Mouse (Mus musculus) forebrain, postnatal 0 days (tissue): ENCODE data around the gene Klhl40. TPM values are rescaled to one million over a fixed set of nuclear protein-coding genes. Genes with fewer than 3 reads are reported as not detected.

ENCODE experiments used
- ATAC-seq: fragments of 200-750 bp; cut with Nextera tagmentation; 2 replicates; pipeline ENCODE4 v1.8.0; 2017; ENCODE audit warnings: mild to moderate bottlenecking, moderate library complexity
- DNase-seq: peaks from one replicate; pipeline ENCODE4 v3.0.0-alpha.2; 2015
- H3K27ac ChIP-seq: fragments of 300-500 bp; sonication (generic); 2 replicates; pipeline ENCODE4 v1.5.1; 2014; ENCODE audit warnings: low read depth, mild to moderate bottlenecking, antibody characterized with exemption, low read length, moderate library complexity, mixed read lengths
- H3K27me3 ChIP-seq: fragments of 300-500 bp; sonication (generic); 2 replicates; pipeline ENCODE4 v1.6.1; 2014; ENCODE audit warnings: mild to moderate bottlenecking, low read length, mixed read lengths; ENCODE audit not compliant: insufficient read depth
- H3K36me3 ChIP-seq: fragments of 300-500 bp; sonication (generic); 2 replicates; pipeline ENCODE4 v1.6.1; 2014; ENCODE audit warnings: mild to moderate bottlenecking, moderate library complexity; ENCODE audit not compliant: insufficient read depth
- H3K4me1 ChIP-seq: fragments of 300-500 bp; sonication (generic); 2 replicates; pipeline ENCODE4 v1.6.1; 2014; ENCODE audit warnings: antibody characterized with exemption; ENCODE audit not compliant: insufficient read depth
- H3K4me2 ChIP-seq: fragments of 300-500 bp; sonication (generic); 2 replicates; pipeline ENCODE4 v1.6.1; 2014; ENCODE audit warnings: low read depth, mild to moderate bottlenecking, moderate library complexity
- H3K4me3 ChIP-seq: fragments of 300-500 bp; sonication (generic); 2 replicates; pipeline ENCODE4 v1.5.1; 2014; ENCODE audit warnings: low read depth, low read length, mixed read lengths
- H3K9ac ChIP-seq: fragments of 300-500 bp; sonication (generic); 2 replicates; pipeline ENCODE4 v1.6.1; 2014; ENCODE audit warnings: mild to moderate bottlenecking
- H3K9me3 ChIP-seq: fragments of 300-500 bp; sonication (generic); 2 replicates; pipeline ENCODE4 v1.6.1; 2016; ENCODE audit warnings: low read length
- CTCF ChIP-seq: sonication (generic); IDR thresholded peaks from 2 replicates; pipeline ENCODE4 v1.5.1; 2016; ENCODE audit warnings: antibody characterized with exemption, control low read depth, low read depth
- WGBS: fragments of 180-500 bp; shearing (Covaris S2); extraction: QIAGEN DNeasy Blood & Tissue Kit; methylation state at CpG from one replicate; pipeline ENCODE4 v1.1.7; 2014; 5-methylcytosine and 5-hydroxymethylcytosine counted together
- polyA plus RNA-seq: library from polyadenylated mRNA; unstranded; fragments of >200 nt; fragmentation: Nextera tagmentation; extraction: Ambion mirVana; gene quantifications from 2 replicates; pipeline ENCODE4 v1.2.1, GENCODE M21; 2015
- total RNA-seq: library from RNA; depleted of rRNA; stranded (reverse); fragments of >200 nt; gene quantifications from 2 replicates; pipeline ENCODE4 v1.2.3, GENCODE M21; 2014

Klhl40 gene
- total and polyA plus RNA-seq, 2 experiments from 2014 or later = 2.0 to 2.8 TPM

- H3K36me3 ChIP-seq = no peaks in the 10 kb centered on the region
- TF ChIP-seq CTCF = no peak
- WGBS = 26% methylated on average over 12 of the region's 12 CpGs
- H3K4me1 ChIP-seq = no peaks in the 10 kb centered on the region
- ATAC-seq (peak; percentile 12; the same call in 1 of the 2 replicates), DNase-seq (no peak)
- H3K9me3 ChIP-seq = no peaks in the 10 kb centered on the region
- no peak overlapping the region for H3K4me2 ChIP-seq
- no peak overlapping the region for H3K4me3 ChIP-seq
- H3K27ac ChIP-seq = no peak overlapping the region
- no peaks in the 10 kb centered on the region for H3K27me3 ChIP-seq
- H3K9ac ChIP-seq = no peak overlapping the region
Measured at GRCm38 (mm10) chr9:121797722-121798121, 20.3 kb downstream of the Klhl40 start.

- no peak for ATAC-seq
- H3K9me3 ChIP-seq = no peaks in the 10 kb centered on the region
- no peak overlapping the region for H3K27ac ChIP-seq
- no peak for TF ChIP-seq CTCF
- no peak overlapping the region for H3K4me3 ChIP-seq
- no peak overlapping the region for H3K4me2 ChIP-seq
- H3K4me1 ChIP-seq = no peaks in the 10 kb centered on the region
- WGBS = 52% methylated on average over 6 of the region's 6 CpGs
- no peak overlapping the region for H3K9ac ChIP-seq
- no peak for DNase-seq
- H3K27me3 ChIP-seq = no peaks in the 10 kb centered on the region
- H3K36me3 ChIP-seq = no peaks in the 10 kb centered on the region
Measured at GRCm38 (mm10) chr9:121798887-121799520, 21.6 kb downstream of the Klhl40 start.

- 82% methylated on average over 7 of the region's 7 CpGs for WGBS
Measured at GRCm38 (mm10) chr9:121802747-121803146, 25.3 kb downstream of the Klhl40 start.

GRCm38 (mm10) chr9:121807546-121807945 is 30.1 kb downstream of the Klhl40 start:
- no peak for DNase-seq
- TF ChIP-seq CTCF = no peak
- WGBS = 67% methylated on average over 1 of the region's 1 CpGs

More at GRCm38 (mm10) chr9:121802747-121803146, 25.3 kb downstream of the Klhl40 start:
- TF ChIP-seq CTCF = no peak
- no peak for ATAC-seq
- H3K27me3 ChIP-seq = no peaks in the 10 kb centered on the region
- no peak overlapping the region for H3K4me2 ChIP-seq
- no peak overlapping the region for H3K4me3 ChIP-seq
- H3K27ac ChIP-seq = no peak overlapping the region
- H3K36me3 ChIP-seq = no peaks in the 10 kb centered on the region
- DNase-seq = no peak
- no peaks in the 10 kb centered on the region for H3K9me3 ChIP-seq
- no peaks in the 10 kb centered on the region for H3K4me1 ChIP-seq
- H3K9ac ChIP-seq = no peak overlapping the region

GRCm38 (mm10) chr9:121807947-121808346 is 30.5 kb downstream of the Klhl40 start:
- Histone ChIP-seq H3K9me3 (no peaks in the 10 kb centered on the region), H3K4me1 (peaks cover 8% of the 10 kb centered on the region; the same call in 1 of the 2 replicates), H3K4me3 (no peak overlapping the region), H3K27ac (no peak overlapping the region), H3K27me3 (no peaks in the 10 kb centered on the region), H3K36me3 (no peaks in the 10 kb centered on the region), H3K9ac (no peak overlapping the region), H3K4me2 (no peak overlapping the region)
- 40% methylated on average over 7 of the region's 7 CpGs for WGBS
- DNase-seq = no peak
- no peak for ATAC-seq
- no peak for TF ChIP-seq CTCF

More at GRCm38 (mm10) chr9:121807546-121807945, 30.1 kb downstream of the Klhl40 start:
- H3K27me3 ChIP-seq = no peaks in the 10 kb centered on the region
- no peak overlapping the region for H3K9ac ChIP-seq
- no peak for ATAC-seq
- peaks cover 8% of the 10 kb centered on the region; the same call in 1 of the 2 replicates for H3K4me1 ChIP-seq
- H3K4me2 ChIP-seq = no peak overlapping the region
- no peaks in the 10 kb centered on the region for H3K9me3 ChIP-seq
- H3K4me3 ChIP-seq = no peak overlapping the region
- H3K36me3 ChIP-seq = no peaks in the 10 kb centered on the region
- H3K27ac ChIP-seq = no peak overlapping the region

GRCm38 (mm10) chr9:121808511-121808910 is 31.1 kb downstream of the Klhl40 start:
- ATAC-seq = 0 out of 2 replicates have a peak, but pooled peaks have one; percentile 12
- no peak for TF ChIP-seq CTCF
- no peak overlapping the region for H3K9ac ChIP-seq
- H3K9me3 ChIP-seq = no peaks in the 10 kb centered on the region
- H3K4me1 ChIP-seq = peaks cover 8% of the 10 kb centered on the region; the same call in 1 of the 2 replicates
- H3K27me3 ChIP-seq = no peaks in the 10 kb centered on the region
- no peak overlapping the region for H3K4me3 ChIP-seq
- WGBS = 42% methylated on average over 3 of the region's 3 CpGs
- no peak overlapping the region for H3K27ac ChIP-seq
- no peaks in the 10 kb centered on the region for H3K36me3 ChIP-seq
- H3K4me2 ChIP-seq = no peak overlapping the region
- DNase-seq = no peak

GRCm38 (mm10) chr9:121810081-121810821 is 32.8 kb downstream of the Klhl40 start:
- ATAC-seq (peak; percentile 70), DNase-seq (peak; percentile 51)
- Histone ChIP-seq H3K9ac (no peak overlapping the region), H3K9me3 (no peaks in the 10 kb centered on the region), H3K4me1 (peaks cover 8% of the 10 kb centered on the region; the same call in 1 of the 2 replicates), H3K27ac (peak overlapping the region; percentile 21; the same call in 1 of the 2 replicates), H3K36me3 (no peaks in the 10 kb centered on the region), H3K4me3 (no peak overlapping the region), H3K27me3 (no peaks in the 10 kb centered on the region), H3K4me2 (no peak overlapping the region)
- WGBS = 16% methylated on average over 15 of the region's 15 CpGs
- TF ChIP-seq CTCF = no peak
